Mouse (Mus musculus): Measurements from ENCODE around the gene Ube2ql1. TPM values are rescaled to one million over a fixed set of nuclear protein-coding genes. Genes with fewer than 3 reads are reported as not detected.

Gene Ube2ql1
- total RNA-seq (2017) = not detected in 2 replicates

DNA sequence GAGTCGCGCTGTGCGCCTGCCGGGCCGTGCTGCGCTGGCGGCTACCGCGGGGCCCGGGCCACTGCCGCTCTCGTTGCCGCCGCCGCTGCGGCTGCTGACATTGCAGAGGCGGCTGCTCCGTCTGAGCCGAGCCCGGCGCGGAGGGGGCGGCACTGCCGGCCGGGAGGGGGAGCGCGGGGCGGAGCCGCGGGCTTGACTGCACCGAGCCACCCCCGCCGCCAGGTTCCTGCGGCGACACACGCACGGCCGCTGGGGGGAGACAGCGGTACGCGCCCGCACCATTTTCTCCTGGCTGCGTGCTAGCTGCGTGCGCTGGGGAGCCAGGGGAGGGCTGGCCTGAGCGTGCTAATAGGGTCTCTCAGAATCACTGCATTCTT, at the start of gene Ube2ql1:
Gene Ube2ql1 (minus strand): TSS at position 131 of the 377 bp plus-strand sequence.
- ATAC-seq (replicated peaks; ENCODE audit: low read depth, poor library complexity, severe bottlenecking) = peak; percentile 92

DNA sequence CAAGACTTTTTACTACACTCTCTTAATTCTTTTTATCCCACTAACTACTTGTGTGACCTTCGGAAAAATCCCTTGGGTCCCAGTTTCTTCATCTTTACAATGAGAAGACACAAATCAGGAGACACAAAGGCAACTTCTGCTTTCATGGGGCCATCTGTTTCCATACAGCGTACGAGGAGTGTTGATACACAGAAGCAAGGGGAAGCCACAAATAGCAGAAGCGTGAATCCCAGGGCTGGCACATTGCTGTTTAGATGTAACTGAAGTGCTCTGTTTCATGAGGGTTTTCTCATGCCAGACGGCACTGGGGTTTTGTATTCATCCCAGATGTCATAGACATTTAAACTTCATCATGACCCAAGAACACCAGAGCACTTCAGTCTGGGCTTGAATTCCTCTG, 49.0 kb upstream of the Ube2ql1 start:
- peak; percentile 98 for ATAC-seq (replicated peaks; ENCODE audit: low read depth, poor library complexity, severe bottlenecking)

GRCm38 (mm10) chr13:69778221-69778620, 38.5 kb upstream of the Ube2ql1 start:
- ATAC-seq (replicated peaks; ENCODE audit: low read depth, poor library complexity, severe bottlenecking) = no peak

GRCm38 (mm10) chr13:69772358-69772757, 32.7 kb upstream of the Ube2ql1 start:
- no peak for ATAC-seq (replicated peaks; ENCODE audit: low read depth, poor library complexity, severe bottlenecking)

- no peak for ATAC-seq (replicated peaks; ENCODE audit: low read depth, poor library complexity, severe bottlenecking)
Measured at GRCm38 (mm10) chr13:69770538-69771456, 31.1 kb upstream of the Ube2ql1 start.

DNA sequence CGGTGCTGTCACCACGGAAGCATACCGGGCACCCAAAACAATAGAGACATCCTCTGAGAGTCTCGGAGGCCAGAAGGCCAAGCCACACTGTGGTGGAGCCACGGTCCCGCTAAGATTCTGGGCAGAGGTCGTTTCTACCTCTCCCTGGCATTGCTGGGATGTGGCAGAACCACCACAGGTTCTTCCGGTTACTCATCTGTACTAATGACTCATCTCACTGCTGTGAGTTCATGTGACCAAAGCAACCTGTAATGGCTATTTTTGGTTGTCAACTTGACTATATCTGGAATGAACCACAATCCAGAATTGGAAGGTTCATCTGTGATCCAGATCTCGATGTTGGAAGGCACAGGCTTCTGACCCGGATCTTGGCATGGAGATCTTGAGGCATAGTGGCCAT, 28.5 kb upstream of the Ube2ql1 start:
- no peak for ATAC-seq (replicated peaks; ENCODE audit: low read depth, poor library complexity, severe bottlenecking)

DNA sequence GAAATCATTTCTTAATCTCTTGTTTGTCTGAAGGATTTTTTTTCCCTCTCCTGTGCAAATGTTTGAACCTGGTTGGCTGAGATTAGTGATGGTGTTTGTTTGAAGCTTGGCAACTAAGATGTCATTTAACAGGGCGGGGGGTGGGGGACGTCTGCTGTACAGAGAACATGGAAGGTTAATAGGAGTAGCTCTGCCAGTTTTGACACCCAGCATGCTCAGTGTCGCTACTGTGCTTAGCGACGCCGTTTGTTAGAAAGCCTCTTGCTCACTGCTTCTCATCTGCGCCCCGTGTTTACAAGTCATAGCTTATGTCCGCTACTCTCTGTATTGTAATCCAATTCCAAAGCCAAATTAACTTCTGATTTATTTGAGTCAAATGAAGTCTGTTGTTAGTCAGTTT, 25.0 kb upstream of the Ube2ql1 start:
- no peak for ATAC-seq (replicated peaks; ENCODE audit: low read depth, poor library complexity, severe bottlenecking)

DNA sequence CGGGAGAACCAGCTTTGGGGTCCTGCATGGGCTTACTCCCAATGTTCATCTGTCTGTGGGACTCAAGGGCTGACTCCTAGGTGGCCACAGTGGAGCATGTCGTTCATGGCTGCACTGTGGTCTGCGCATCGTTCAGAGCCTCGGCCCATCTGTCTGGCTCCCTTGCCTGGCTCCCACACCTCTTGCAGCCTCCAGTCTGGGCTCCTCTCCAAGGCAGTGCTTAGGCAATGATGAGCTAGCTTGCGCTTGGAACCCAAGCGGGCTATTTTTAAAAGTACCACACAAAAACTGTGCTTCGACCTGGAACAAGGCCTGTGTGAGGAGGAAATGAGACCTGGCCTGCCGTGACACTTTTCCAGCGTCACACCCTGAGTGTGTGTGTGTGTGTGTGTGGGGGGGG, 21.7 kb upstream of the Ube2ql1 start:
- ATAC-seq (replicated peaks; ENCODE audit: low read depth, poor library complexity, severe bottlenecking) = no peak

DNA sequence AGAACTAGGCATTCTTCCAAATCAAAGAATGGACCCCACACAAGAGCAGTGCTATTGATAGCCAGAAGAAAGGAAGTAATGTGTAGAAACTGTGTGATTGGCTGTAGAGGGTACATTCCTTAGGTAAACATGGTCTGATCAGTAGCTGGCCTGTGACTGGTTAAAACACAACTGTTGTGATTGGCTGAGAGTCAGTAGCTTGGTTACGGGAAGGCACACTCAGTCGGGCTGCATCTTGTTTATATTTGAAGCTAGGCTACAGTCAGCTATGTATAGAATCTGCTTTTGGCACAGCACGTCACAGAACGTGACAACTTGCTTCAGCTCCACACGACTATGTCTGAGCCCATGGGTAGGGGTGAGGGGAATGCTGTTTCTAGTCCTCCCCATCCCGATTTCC, 19.3 kb upstream of the Ube2ql1 start:
- ATAC-seq (replicated peaks; ENCODE audit: low read depth, poor library complexity, severe bottlenecking) = no peak

DNA sequence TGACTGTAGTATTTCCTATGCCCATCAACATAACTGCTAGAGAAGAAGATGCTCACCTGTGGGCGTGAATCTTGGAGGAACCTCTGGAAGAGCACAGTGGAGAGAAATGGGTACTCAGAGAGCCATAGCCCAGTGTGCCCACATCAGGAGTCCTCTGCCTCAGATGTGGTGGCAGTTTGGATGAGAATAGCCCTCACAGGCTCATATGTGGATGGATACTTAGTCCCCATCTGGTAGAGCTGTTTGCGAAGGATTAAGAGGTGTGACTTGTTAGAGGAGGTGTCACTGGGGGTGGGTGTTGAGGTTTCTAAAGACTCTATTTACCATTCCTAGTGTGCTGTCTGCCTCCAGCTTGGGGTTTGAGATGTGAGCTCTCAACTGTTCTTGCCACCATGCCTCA, 13.2 kb upstream of the Ube2ql1 start:
- no peak for ATAC-seq (replicated peaks; ENCODE audit: low read depth, poor library complexity, severe bottlenecking)

- no peak for ATAC-seq (replicated peaks; ENCODE audit: low read depth, poor library complexity, severe bottlenecking)
Measured at GRCm38 (mm10) chr13:69751510-69751909, 11.8 kb upstream of the Ube2ql1 start.

DNA sequence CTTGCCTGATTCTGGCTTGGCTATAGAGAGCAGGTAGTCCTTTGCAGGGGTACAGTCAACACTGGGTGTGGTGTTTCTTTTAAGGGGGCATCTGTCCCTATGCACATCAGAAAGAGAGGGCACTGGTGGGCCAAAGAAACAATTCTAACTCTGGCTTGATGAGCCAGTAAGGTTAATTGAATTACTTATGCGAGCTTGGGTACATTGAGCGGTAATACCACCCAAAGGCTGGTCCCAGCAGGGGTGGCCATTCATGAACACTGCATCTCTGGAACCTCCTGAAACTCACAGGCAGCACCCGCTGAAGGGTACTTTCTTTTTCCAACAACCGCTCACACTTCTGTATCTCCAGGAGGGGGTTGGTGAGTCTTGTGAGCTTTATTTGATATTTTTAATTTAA, 9.1 kb upstream of the Ube2ql1 start:
- ATAC-seq (replicated peaks; ENCODE audit: low read depth, poor library complexity, severe bottlenecking) = no peak

DNA sequence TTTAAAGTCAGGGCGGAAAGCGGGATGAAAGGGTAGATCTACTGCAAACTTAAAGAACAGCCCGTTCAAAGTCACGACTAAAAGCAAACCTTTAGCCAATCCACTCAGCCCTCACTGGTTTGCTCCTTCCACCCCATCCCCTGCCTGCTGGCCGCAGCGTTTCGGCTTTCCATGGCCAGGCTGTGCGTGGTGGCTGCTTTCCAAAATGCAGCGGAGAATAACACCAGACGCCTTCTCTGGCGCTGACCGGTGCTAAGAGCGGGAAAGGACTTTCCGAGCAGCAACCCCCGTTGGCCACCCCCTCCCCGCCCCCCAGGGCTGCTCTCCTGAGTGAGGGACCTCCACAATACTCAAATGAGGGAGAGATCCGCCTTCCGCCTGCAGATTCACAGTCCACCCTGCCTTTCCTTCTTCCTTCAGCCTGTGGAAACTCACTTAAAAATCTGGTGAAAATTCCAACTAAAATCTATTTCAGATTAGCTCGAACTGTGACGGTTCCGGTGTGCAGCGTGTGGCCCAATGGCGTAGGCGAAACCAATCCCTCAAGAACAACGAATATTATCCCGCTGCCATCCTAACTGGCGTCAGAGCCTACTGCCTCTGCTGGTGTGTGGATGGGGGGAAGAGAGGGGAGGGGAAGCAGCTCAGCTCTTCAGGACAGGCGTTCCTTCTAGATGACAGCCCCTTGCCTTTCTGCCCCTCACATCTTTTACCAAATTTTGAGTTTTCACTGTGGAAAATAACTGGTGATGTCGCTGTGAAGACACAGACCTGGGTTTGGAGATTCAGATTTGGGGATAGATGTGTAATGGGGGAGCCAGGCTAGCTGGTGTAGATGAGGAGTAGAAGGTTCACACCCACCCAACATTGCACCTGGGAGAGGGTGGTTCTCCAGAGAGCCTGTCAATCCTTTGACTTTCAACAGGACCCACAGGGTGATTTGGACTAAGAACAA, 919 bp upstream of the Ube2ql1 start:
- no peak for ATAC-seq (replicated peaks; ENCODE audit: low read depth, poor library complexity, severe bottlenecking)

DNA sequence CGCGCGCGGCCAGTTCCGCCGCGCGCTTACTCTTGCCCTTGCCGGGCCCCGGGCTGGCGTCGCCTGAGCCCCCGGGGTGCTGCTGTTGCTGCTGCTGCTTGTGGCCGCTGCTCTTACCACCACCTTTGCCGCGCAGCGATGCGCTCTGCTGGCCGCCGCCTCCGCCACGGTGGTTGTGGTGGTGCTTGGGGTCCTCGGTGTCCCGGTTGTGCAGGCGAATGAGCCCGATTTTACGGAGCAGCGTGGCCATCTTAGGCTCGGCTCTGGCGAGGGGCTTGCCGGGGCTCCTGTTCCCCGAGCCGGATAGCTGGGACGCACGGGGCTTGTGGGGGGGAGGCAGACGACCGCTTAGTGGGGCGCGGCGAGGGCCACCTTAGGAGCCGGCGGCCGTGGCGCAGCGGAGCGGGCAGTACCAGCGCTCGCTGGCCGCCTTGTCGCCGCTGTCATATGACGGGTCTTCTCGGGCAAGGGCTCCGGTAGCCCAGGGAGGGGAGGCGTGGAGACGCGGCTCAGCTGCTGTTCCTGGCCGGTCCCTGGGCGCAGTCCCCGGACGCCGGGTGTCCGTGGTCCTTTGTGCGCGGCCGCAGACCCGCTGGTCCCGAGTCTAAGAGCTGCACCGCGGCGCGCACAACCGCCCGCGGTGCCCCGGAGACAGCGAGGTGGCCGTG, 464 bp downstream of the Ube2ql1 start:
- ATAC-seq (replicated peaks; ENCODE audit: low read depth, poor library complexity, severe bottlenecking) = 0 out of 2 replicates have a peak, but pooled peaks have one; percentile 8

DNA sequence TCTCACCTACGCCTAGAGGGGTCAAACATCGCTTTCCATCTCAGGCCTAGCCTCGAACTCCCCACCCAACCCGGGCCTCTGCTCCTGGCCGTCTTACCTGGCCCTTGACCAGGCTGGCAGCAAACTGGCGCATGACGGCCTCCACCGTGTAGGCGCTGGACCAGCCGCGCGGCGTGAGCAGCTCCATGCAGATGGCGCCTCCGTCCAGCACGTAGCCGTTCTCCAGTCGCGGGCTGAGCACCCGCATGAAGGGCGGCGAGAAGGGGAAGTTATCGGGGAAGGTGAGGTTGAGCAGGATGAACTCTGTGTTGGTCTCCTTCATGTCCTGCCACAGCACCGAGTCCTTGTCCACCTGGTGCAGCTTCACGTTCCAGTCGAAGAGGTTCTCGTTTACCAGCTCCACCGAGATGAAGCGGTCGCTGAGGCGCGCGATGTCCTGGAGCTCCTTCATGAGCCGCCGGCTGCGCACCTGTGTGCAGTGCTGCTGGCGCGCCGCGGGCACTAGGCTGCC, 1.2 kb downstream of the Ube2ql1 start:
- peak; percentile 19 for ATAC-seq (replicated peaks; ENCODE audit: low read depth, poor library complexity, severe bottlenecking)

GRCm38 (mm10) chr13:69737444-69738185, 2.1 kb downstream of the Ube2ql1 start:
- ATAC-seq (replicated peaks; ENCODE audit: low read depth, poor library complexity, severe bottlenecking) = no peak

DNA sequence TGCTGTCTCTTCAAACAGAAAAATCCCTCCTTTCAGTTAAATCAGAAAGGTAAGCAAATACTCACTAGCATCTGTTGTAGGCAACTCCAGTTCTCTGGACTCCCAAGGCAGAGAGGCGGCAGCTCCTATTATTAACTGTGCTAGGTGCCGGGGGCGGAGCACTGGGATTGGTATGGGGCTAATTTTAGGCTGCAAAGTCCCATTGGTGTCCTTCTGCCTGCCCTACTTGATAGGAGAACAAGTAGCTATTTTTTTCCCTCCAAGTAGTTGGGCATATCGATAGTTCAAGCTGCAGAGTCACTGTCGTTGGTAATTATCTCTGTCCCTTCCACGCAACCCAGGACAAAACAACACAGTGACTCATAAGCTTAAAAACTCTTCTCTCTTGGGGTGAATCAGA, 7.1 kb downstream of the Ube2ql1 start:
- ATAC-seq (replicated peaks; ENCODE audit: low read depth, poor library complexity, severe bottlenecking) = no peak

GRCm38 (mm10) chr13:69725376-69725775, 14.3 kb downstream of the Ube2ql1 start:
- ATAC-seq (replicated peaks; ENCODE audit: low read depth, poor library complexity, severe bottlenecking) = no peak

GRCm38 (mm10) chr13:69721141-69721540, 18.5 kb downstream of the Ube2ql1 start:
- ATAC-seq (replicated peaks; ENCODE audit: low read depth, poor library complexity, severe bottlenecking) = no peak
